Mouse (Mus musculus) bone marrow, adult 2 months (tissue): Measurements from ENCODE around the gene Mroh7.

Source experiments
- CTCF ChIP-seq: fragments of 200-500 bp; IDR thresholded peaks from 2 replicates; pipeline ENCODE4 v1.5.1; 2011; ENCODE audit warnings: low read length, control low read depth; ENCODE audit not compliant: control insufficient read depth, insufficient read depth
- POLR2A ChIP-seq: fragments of 200-500 bp; IDR thresholded peaks from 2 replicates; pipeline ENCODE4 v1.6.1; 2011; ENCODE audit warnings: low read depth, mild to moderate bottlenecking, control low read depth, low read length, borderline replicate concordance; ENCODE audit not compliant: control insufficient read depth

GRCm38 (mm10) chr4:106633281-106634085, 97.2 kb downstream of the Mroh7 start:
- TF ChIP-seq POLR2A (no peak), CTCF (no peak)
